Mouse (Mus musculus) left cerebral cortex, adult 2 months (tissue): ENCODE results near the gene Cnfn. TPM values are rescaled to one million over a fixed set of nuclear protein-coding genes. Genes with fewer than 3 reads are reported as not detected.

Experiments
- DNase-seq, 2 experiments: peaks; one replicate each; pipeline ENCODE4 v3.0.0; 2021 to 2022; ENCODE audit warnings: low spot score in 2 of 2, mixed read lengths in 1 of 2; ENCODE audit errors: extremely low spot score in 1 of 2
- H3K27ac ChIP-seq: fragments of 200-600 bp; 2 replicates; pipeline ENCODE4 v1.8.1; 2022
- H3K4me3 ChIP-seq: fragments of 200-600 bp; 2 replicates; pipeline ENCODE4 v1.8.1; 2022
- CTCF ChIP-seq: fragments of 200-600 bp; IDR thresholded peaks from 2 replicates; pipeline ENCODE4 v1.8.1; 2022; ENCODE audit warnings: antibody characterized with exemption, mild to moderate bottlenecking, moderate library complexity
- intact Hi-C: fragments of 180-260 bp; cut with DNase I; formaldehyde crosslinking; loops from one replicate; pipeline ENCODE4 v1.15.1; 2025
- total RNA-seq, 2 experiments: library from RNA; stranded (reverse); gene quantifications; 2 replicates each; pipeline ENCODE4 v1.2.3; 2021

Cnfn gene
- total RNA-seq, 2 experiments from 2014 or later = not detected

DNA sequence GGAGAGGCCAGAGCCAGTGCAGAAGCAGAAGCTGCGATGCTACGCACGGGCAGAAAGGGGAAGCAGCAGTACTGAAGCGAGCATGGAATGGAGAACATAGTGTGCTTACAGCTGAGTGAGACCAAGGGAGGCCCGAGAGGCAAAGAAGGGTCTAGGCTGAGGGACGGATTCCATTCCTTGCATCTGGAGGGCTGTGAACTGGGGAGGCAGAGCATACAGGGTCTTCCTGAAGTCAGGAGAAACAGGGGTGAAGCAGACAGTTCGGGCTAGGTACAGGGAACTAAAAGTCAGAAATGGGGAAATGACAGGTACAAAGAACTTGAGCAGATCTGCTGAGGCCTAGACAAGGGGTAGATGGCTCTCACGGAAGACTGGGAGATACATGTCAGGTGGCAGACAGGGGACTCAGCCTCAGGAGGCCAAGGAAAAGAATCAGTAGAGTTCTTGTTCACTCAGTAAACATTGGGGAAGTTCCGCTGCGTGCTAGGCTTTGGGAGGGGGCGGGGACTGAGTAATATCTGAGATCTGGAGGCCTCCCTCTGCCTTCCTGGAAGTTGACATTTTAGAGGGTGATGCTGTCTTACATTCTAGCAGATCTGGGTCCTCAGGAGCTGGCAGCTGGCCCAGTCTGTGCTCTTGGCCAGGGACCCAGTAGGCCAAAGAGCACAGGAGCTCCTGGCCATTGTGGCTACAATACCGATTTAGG is 16.5 kb upstream of the Cnfn start:
- intact Hi-C loops = no loop called here
- TF ChIP-seq CTCF = no peak
- Histone ChIP-seq H3K4me3 (no peak overlapping the region), H3K27ac (peak overlapping the region; percentile 73)
- DNase-seq = no peak

DNA sequence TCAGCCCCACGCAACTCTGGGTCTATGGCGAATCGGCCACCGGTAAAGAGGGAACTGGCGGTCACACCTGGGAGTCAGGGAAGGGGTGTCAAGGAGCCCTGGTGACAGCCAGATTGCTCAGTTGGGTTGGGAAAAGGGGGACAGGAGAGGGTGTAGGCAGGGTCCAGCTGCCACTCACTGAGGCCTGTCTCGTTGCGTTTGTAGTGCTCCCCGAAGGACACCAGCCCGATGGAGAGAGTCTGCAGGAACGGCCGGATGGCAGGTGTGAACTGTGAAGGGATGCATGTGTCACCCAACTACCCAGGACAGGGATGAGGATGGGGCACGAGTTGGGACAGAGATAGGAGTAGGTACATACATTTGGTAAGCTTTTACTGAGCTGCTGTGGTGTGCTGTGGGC is 15.7 kb upstream of the Cnfn start:
- intact Hi-C loops = no loop called here
- no peak for DNase-seq
- TF ChIP-seq CTCF = no peak
- Histone ChIP-seq H3K27ac (no peak overlapping the region; the same call in 1 of the 2 replicates), H3K4me3 (no peak overlapping the region)

DNA sequence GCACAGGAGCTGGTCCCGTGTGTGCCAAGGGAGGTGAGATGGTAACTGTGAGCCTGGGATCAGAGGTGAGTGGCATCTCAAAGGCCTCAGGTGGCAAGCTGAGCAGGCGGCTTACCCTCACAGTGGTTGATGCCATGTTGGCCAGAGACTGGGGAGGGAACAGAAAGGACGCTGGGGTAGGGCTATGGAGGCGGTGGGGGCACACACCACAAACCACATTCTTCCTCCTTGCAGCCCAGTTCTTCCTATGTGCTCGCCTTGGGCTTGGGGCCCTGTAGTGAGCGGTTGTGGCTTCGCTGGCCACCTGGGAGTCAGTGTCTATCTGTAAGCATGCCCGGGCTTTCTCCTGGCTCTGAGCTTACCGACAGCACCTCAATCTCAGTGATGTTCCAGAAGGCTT is 15.3 kb upstream of the Cnfn start:
- Histone ChIP-seq H3K27ac (no peak overlapping the region), H3K4me3 (no peak overlapping the region)
- no peak for DNase-seq
- TF ChIP-seq CTCF = no peak
- intact Hi-C loops = no loop called here

DNA sequence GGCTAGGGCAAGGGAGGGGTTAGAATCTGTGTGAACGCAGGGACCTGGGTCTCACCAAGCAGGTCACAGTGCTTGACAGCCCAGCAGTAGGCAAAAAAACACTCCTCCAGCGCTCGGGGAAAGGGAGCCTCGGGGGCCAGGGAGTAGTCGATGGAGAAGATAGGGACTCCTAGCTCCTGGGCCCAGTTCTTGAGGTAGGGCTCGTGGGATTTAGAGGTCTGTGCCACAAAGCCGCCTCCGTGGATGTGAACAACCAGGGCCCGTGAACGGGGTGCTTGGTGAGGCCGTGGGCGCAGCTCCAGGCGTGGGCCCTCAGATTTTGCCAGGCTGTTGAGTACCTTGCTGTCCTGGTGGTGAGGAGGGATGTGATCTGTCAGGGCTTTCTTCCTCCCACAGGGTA is 14.8 kb upstream of the Cnfn start:
- Histone ChIP-seq H3K27ac (no peak overlapping the region), H3K4me3 (no peak overlapping the region)
- no peak for DNase-seq
- intact Hi-C loops = no loop called here
- TF ChIP-seq CTCF = no peak

DNA sequence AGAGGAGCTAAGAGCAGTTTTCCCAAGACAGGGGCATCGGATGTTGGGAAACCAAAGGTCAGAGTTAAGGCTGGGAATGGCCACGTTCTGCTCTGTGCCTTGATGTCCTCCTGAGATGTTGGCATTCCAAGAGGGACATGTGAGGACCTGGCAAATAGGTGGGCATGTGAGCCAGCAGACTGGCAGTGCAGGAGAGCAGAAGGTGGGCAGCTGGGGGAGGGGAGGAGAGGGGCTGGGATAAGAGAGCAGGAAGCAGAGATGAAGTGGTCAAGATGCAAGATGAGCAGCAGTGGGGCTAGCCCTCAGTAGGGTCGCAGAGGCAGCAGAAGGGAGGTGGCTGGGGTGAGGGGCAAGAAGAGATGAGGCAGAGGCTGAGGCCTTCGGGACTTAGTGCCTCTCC is 14.4 kb upstream of the Cnfn start:
- TF ChIP-seq CTCF = no peak
- Histone ChIP-seq H3K27ac (no peak overlapping the region), H3K4me3 (no peak overlapping the region)
- no peak for DNase-seq
- intact Hi-C loops = no loop called here

DNA sequence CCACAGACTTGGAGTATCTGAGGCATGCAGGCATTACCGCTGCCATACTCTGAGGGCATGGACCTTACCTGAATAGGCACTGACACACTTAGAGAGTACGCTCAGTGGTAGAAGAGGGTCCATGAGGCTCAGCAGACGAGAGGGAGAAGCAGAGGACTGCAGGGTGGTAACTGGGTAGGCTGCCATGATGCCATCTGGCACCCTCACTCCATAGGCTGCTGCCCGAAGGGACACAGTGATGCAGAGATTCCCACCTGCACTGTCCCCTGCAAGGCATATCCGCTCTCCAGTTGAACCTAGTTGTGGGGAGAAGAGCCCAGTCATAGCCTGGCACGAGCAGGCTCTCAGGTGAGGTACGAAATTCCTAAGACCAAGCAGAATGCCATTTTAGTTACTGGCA is 13.9 kb upstream of the Cnfn start:
- no peak for DNase-seq
- H3K4me3 ChIP-seq = no peak overlapping the region
- intact Hi-C loops = no loop called here
- TF ChIP-seq CTCF = no peak
- H3K27ac ChIP-seq = no peak overlapping the region

DNA sequence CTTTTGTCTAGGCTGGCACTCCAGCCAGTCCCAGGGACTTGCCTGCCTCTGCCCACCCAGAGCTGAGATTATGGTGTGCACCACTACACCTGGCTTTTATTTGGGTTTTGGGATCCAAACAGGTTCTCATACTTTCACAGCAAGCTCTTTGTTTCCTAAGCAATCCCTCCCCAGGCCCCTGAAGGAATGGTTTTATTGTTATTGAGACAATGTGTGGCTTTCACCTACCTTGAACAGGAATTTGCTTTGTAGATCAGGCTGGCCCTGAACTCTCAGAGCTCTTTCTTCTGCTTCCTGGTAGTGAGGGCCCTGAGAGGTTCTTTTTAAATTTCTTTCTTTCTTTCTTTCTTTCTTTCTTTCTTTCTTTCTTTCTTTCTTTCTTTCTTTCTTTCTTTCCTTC is 13.0 kb upstream of the Cnfn start:
- no peak for DNase-seq
- no peak overlapping the region for H3K27ac ChIP-seq
- no peak overlapping the region for H3K4me3 ChIP-seq
- intact Hi-C loops = no loop called here
- TF ChIP-seq CTCF = no peak

DNA sequence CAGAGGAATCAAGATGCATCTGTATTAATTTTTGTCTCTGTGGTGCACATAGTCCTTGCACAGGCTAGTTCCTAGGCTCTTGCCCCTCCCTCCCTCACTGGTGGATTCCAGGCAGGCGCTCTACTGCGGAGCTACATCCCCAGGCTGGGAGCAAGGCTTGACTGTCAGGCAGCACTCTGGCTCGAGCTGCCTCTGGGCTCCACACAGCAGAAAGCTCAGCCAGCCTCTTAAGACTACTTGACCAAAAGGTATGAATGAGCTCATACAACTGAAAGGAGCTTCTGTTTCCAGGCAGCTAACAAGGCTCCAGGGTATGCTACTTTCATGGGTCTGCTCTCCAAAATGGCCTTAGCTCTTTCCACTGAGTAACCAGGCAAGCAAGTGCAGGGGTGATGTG is 11.8 kb upstream of the Cnfn start:
- TF ChIP-seq CTCF = no peak
- no peak for DNase-seq
- Histone ChIP-seq H3K4me3 (no peak overlapping the region), H3K27ac (no peak overlapping the region)
- intact Hi-C loops = no loop called here

DNA sequence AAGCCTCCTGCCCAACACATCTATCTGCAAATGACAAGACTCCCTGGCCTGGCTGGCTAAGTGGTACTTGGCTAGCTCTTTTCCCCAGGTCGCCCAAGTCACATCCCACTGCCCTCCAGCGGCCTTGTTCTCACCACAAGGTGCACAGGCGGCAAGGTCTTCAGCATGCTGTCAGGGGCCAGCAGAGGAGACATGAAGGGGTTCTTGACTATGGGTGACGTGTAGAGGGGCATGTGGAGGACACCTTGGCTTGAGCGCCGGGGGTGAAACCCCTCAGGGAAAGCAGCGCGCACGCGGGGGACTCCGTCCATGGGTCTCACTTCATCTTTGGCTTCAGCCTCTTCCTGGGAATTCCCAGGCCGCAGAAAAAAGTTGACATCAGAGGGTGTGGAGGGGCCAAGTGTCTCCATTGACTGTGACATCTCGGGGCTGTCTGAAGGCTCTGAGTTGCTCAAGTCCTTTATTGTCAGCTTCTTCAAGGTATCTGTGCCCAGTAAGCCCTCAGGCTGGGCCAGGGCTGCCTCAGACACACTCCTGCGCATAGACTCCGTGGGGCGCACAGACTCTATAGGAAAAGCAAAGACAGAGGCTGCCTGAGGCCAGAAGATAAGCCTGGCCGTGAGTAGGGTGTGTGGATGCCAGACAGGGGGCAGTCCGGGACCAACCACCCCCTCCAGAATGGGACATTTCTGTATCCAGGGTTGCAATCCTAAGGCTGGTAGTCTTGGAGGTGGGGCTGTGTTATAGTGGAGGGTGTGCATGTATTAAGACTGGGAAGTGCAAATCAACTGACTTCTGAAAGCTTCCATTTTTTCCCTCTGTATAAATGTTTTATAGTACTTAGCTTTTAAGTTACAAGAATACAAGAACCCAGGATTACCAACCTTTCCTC is 11.1 kb upstream of the Cnfn start:
- no peak for TF ChIP-seq CTCF
- DNase-seq = no peak
- intact Hi-C loops = no loop called here
- no peak overlapping the region; the same call in 1 of the 2 replicates for H3K4me3 ChIP-seq
- H3K27ac ChIP-seq = no peak overlapping the region

DNA sequence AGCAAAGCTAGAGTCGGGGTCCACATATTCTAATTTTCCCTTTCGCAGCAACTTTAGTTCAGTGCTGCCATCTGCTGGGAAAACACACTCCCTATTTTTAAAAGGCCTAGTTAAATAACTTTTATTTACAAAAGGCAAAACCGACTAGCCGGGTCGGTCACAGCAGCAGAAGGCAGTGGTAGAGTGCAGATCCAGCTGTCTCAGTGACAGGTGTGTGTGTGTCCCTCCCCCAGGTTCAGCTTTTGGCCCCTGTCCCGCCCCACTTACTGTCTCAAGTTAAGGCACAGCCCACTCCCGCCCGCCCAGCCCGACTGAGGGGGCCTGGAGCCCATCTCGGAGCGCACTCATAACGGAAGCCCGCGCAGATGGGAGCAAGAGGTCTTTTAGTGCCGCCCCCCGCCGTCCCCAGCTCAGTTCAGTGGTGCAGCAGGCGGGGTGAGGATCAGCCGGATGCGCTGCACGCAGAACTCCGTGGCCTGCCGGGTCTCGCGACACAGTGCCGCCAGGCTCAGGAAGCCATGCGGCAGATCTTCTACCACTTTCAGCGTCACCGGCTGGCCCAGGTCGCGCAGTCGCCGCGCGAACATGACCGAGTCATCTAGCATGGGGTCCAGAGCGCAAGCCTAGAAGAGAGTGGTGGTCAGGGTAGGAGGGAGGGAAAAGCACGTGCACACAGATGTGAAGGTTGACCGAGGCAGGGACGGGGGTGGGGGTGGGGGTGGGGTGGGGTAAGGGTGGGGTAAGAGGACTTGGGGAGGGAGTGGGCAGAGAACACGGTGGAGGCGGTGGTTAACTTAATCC is 10.2 kb upstream of the Cnfn start:
- H3K27ac ChIP-seq = peak overlapping the region; percentile 67
- H3K4me3 ChIP-seq = peak overlapping the region; percentile 43
- DNase-seq = no peak
- TF ChIP-seq CTCF = peak; percentile 61
- intact Hi-C loops = loop anchor here (5.0 kb wide), 1 partner anchor 137 kb away; no protein-coding TSS in a partner anchor

DNA sequence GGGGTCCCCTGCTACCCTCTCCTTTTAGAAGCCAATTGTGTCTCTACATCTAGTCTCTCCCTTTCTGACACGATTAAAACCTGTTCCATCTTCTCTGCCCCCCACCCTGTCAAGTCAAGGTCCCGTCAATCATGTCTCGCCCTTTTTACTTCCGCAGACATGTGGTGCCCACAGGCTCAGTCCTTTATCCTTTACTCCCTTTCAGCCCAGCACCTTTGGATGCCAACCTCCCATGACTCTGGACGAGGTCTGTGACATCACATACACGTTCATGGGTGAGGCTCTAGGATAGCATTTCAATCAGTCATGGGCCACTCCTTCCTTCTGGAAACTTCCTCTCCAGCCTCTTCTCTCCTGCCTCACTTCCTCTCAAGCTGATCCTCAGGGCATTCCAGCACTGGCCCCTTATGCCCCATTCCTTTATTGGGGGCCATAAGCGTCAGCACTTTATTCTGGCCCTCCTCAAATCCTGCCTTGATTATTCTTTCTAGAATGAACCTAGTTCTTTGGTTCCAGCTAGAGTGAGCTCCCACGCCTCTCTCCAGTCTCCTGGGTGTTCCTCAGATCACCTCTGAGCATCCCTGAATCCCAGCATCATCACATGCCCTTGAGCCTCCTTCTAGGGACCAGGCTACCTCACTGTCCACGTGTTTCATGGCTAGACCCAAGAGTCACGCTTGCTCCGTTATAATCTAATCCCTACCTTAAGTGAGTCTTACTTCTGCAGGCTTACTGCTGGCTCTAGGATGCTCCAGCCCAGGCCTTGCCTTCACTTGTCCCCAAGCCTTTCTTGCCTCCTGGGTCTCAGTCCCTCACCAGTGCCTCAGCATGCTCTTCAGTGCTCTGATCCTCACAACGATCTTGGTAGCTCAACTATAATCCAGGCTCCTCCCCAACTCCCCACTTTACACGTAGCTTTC is 8.9 kb upstream of the Cnfn start:
- intact Hi-C loops = loop anchor here (5.0 kb wide), 1 partner anchor 136 kb away; no protein-coding TSS in a partner anchor
- no peak overlapping the region for H3K4me3 ChIP-seq
- H3K27ac ChIP-seq = no peak overlapping the region
- DNase-seq = no peak
- no peak for TF ChIP-seq CTCF
